Mouse (Mus musculus) bone marrow macrophage, adult 2 months (primary cell): ENCODE measurements around the gene Naip2. TPM values are rescaled to one million over a fixed set of nuclear protein-coding genes. Genes with fewer than 3 reads are reported as not detected.
A peak's percentile ranks its signal among the peaks of the same experiment; 100 is the strongest.

Experiments used
- H3K27ac ChIP-seq: 2 replicates; pipeline ENCODE4 v1.5.1; 2012; ENCODE audit warnings: low read depth, low read length; ENCODE audit not compliant: insufficient read depth
- H3K4me1 ChIP-seq: 2 replicates; pipeline ENCODE4 v1.6.1; 2012; ENCODE audit warnings: low read length; ENCODE audit not compliant: control insufficient read depth, insufficient read depth
- H3K4me3 ChIP-seq: 2 replicates; pipeline ENCODE4 v1.5.1; 2012; ENCODE audit warnings: mild to moderate bottlenecking, low read length, moderate library complexity; ENCODE audit not compliant: insufficient read depth
- CTCF ChIP-seq: IDR thresholded peaks from 2 replicates; pipeline ENCODE4 v1.5.1; 2012; ENCODE audit warnings: low read depth, mild to moderate bottlenecking, low read length, moderate library complexity
- POLR2A ChIP-seq: IDR thresholded peaks from 2 replicates; pipeline ENCODE4 v1.6.1; 2012; ENCODE audit warnings: mild to moderate bottlenecking, low read depth, low read length, borderline replicate concordance
- polyA plus RNA-seq: library from polyadenylated mRNA; stranded (reverse); fragments of >200 nt; gene quantifications from 2 replicates; pipeline ENCODE4 v1.2.4, GENCODE M21; 2012; ENCODE audit not compliant: missing spikeins, insufficient read depth, insufficient read length

Naip2 gene
- polyA plus RNA-seq, 1 experiment, result 26.4 TPM

- TF ChIP-seq CTCF (no peak), POLR2A (no peak)
- peak within 1 kb of the TSS; percentile 43; the same call in 1 of the 2 replicates for H3K27ac ChIP-seq
- H3K4me3 ChIP-seq, result peak within 1 kb of the TSS; percentile 93
- peaks cover 22% of the 10 kb centered on the region for H3K4me1 ChIP-seq
Measured at GRCm38 (mm10) chr13:100103748-100104254, 98.1 kb downstream of the Naip2 start, which contains the start of gene Bdp1. TSS of gene Bdp1 (minus strand) at chr13:100104070.

- Histone ChIP-seq H3K4me1 (peaks cover 24% of the 10 kb centered on the region), H3K27ac (0 out of 2 replicates have a peak overlapping the region, but pooled peaks have one; percentile 18), H3K4me3 (peak overlapping the region; percentile 93)
- TF ChIP-seq CTCF (no peak), POLR2A (no peak)
Measured at GRCm38 (mm10) chr13:100103052-100103658, 98.7 kb downstream of the Naip2 start.

DNA sequence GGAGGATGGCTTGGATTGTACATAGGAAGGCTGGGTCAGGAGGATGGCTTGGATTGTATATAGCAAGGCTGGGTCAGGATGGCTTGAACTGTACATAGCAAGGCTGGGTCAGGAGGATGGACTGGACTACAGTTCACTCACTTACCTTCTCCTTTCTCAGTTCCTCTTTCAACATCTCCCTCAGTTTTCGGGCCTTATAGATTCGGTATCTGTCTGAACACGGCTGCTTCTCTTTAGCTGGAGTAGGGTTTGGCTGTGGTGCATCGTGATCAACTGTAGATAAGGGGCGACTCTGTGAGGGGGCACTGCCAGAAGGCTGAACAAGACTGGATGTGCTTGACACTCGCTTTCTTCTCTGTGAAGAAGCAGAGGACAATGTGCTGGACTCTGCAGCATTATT is 103.1 kb downstream of the Naip2 start:
- no peak overlapping the region for H3K27ac ChIP-seq
- TF ChIP-seq POLR2A (no peak), CTCF (no peak)
- H3K4me3 ChIP-seq, result no peak overlapping the region
- H3K4me1 ChIP-seq, result peaks cover 21% of the 10 kb centered on the region

Other genes starting within 250 kb of the Naip2 start
- gene Mccc2, start 186.5 kb downstream of the Naip2 start, polyA plus RNA-seq, result 14.2 and 14.5 TPM in 2 replicates
- gene Bdp1, start 98.0 kb downstream of the Naip2 start, polyA plus RNA-seq, result 16.1 and 18.1 TPM in 2 replicates
- gene Serf1, start 94.1 kb downstream of the Naip2 start, polyA plus RNA-seq, result 14.9 and 19.7 TPM in 2 replicates
- 22.0 and 35.3 TPM in 2 replicates for gene Smn1, start 77.2 kb downstream of the Naip2 start, polyA plus RNA-seq
- gene Naip5, start 44.2 kb upstream of the Naip2 start, polyA plus RNA-seq, result 33.6 and 33.7 TPM in 2 replicates
- gene Naip6, start 115.6 kb upstream of the Naip2 start, polyA plus RNA-seq, result 26.2 and 29.0 TPM in 2 replicates